Mouse (Mus musculus): ENCODE measurements at regions not wholly inside any gene's neighbourhood (a gene's known extent, or its start where the extent isn't known, plus 50 kb on each side); places are given as distances from the start of the nearest gene placed in this dataset.

DNA sequence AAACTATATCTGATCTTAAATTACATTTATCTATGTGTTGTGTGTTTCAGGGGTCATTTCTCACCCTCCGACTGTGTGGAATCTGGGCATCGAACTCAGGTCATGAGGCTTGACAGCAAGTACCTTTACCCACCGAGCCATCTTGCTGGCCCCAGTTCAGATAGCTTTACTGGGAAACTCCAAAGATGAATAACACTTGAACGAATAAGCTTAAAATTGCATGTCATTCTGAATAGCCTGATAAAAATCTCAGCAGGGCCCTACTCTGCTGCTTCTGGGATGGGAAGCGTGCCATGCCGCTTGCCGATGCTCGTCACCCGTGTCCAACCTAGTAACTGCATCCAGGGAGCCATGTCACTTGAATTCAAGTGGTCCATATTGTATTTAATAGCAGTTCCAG, 57.2 kb upstream of the Nfe2l2 start:
- Histone ChIP-seq H3K4me2 (ENCODE audit: insufficient read depth, low read depth, poor library complexity, severe bottlenecking) (no peak overlapping the region), H3K4me3 (replicated peaks in 1 of 3; ENCODE audit: low read depth in 2 of 3, low read length in 2 of 3, poor library complexity in 1 of 3) (no peak overlapping the region), H3K9ac (ENCODE audit: insufficient read depth, low read depth) (no peak overlapping the region), H3K9me3 (replicated peaks; ENCODE audit: low read length) (no peaks in the 10 kb centered on the region), H3K79me2 (replicated peaks; ENCODE audit: control insufficient read depth, extremely low read depth, insufficient read depth, poor library complexity, severe bottlenecking) (no peaks in the 10 kb centered on the region), H3K4me1 (ENCODE audit: control insufficient read depth in 1 of 2, insufficient read depth in 2 of 2) (peaks cover 14 to 39% of the 10 kb centered on the region in 2 experiments), H3K27me3 (replicated peaks) (no peaks in the 10 kb centered on the region), H3K27ac (ENCODE audit: insufficient read depth, low read depth) (no peak overlapping the region), H3K36me3 (replicated peaks in 1 of 2; ENCODE audit: control insufficient read depth in 1 of 2, insufficient read depth in 1 of 2, low read length in 1 of 2) (no peaks in the 10 kb centered on the region)
- TF ChIP-seq TCF12 (IDR thresholded peaks at IDR 0.05; ENCODE audit: low read depth, low read length), result no peak
- TF ChIP-seq JUN (IDR thresholded peaks at IDR 0.05; ENCODE audit: insufficient read depth, low read depth, low read length), result no peak
- TF ChIP-seq UBTF (IDR thresholded peaks at IDR 0.05; ENCODE audit: low read depth, low read length), result no peak
- no peak for TF ChIP-seq USF2 (conservative IDR thresholded peaks at IDR 0.05; ENCODE audit: low read depth, low read length)
- no peak for TF ChIP-seq ZKSCAN1 (IDR thresholded peaks at IDR 0.05; ENCODE audit: borderline replicate concordance, low read depth, low read length)
- no peak for TF ChIP-seq SMC3 (IDR thresholded peaks at IDR 0.05; ENCODE audit: low read depth, low read length)
- TF ChIP-seq NELFE (IDR thresholded peaks at IDR 0.05; ENCODE audit: low read depth, low read length), result no peak
- no peak for TF ChIP-seq GABPA (IDR thresholded peaks at IDR 0.05; ENCODE audit: insufficient replicate concordance, low read depth, low read length)
- TF ChIP-seq CHD2 (IDR thresholded peaks at IDR 0.05; ENCODE audit: low read length), result no peak
- TF ChIP-seq RCOR1 (conservative IDR thresholded peaks at IDR 0.05; ENCODE audit: low read depth, low read length), result no peak
- TF ChIP-seq HCFC1 (IDR thresholded peaks at IDR 0.05; ENCODE audit: low read depth, low read length), result no peak
- no peak for TF ChIP-seq PAX5 (IDR thresholded peaks at IDR 0.05; ENCODE audit: low read length)
- no peak for TF ChIP-seq E2F4 (IDR thresholded peaks at IDR 0.05; ENCODE audit: insufficient replicate concordance, low read depth, low read length)
- TF ChIP-seq TBP (conservative IDR thresholded peaks at IDR 0.05; ENCODE audit: low read depth, low read length), result no peak
- TF ChIP-seq BHLHE40 (IDR thresholded peaks at IDR 0.05; ENCODE audit: low read depth, low read length), result no peak
- no peak for TF ChIP-seq MXI1 (IDR thresholded peaks at IDR 0.05; ENCODE audit: low read depth, low read length)
- no peak for TF ChIP-seq ZNF384 (IDR thresholded peaks at IDR 0.05; ENCODE audit: low read depth, low read length)
- TF ChIP-seq POLR2A (IDR thresholded peaks at IDR 0.05; ENCODE audit: low read depth, low read length), result no peak
- no peak for TF ChIP-seq CTCF (conservative IDR thresholded peaks at IDR 0.05 in 1 of 2, IDR thresholded peaks at IDR 0.05 in 1 of 2; ENCODE audit: low read depth in 2 of 2, low read length in 2 of 2)
- no peak for TF ChIP-seq KAT2A (IDR thresholded peaks at IDR 0.05; ENCODE audit: insufficient replicate concordance, low read length)
- DNase-seq (ENCODE audit: extremely low read depth), result no peak
- in situ Hi-C loops (cut with MboI; ENCODE audit: low pct_ligation_motif_present, low pct_unique_long_range_greater_than_20kb, low sequenced_read_pairs), result loop anchor here (10.0 kb wide), 1 partner anchor 57 kb away; the partner anchor contains the start of gene Nfe2l2
- dilution Hi-C loops (cut with MboI; ENCODE audit: extremely low pct_ligation_motif_present, extremely low pct_unique_long_range_greater_than_20kb, low sequenced_read_pairs), result no loop called here

DNA sequence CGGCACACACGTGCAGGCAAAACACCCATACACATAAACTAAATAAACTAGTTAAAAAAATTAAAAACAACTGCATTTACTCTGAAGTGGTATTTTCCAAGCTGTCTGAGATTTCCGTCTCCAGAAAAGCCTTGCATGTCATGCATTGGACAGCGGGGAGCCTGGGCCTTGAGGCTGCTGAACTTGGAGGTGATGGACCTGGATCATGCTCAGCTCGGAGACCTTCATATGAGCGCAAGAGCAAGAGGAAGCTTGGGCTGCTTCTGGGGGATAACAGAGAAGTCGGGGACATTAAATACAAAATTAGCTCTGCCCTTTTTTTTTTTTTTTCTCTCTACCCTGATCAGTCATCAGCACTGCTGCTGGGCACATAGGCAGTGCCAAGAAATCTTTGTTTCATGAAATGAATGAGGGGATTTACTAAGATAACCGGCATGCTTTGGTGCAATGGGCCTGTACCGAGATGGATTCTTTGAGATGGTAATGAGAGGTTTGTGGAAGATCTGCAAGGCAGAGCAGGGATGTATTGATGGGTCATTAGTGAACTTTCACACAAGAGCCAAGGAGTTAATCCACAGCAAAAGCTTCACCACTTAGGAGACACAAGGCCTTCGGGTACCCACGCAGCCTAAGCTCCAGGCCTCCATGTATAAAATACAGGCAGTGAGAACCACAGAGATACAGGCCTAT, 54.9 kb upstream of the Nfe2l2 start:
- DNase-seq (ENCODE audit: extremely low read depth), result no peak
- Histone ChIP-seq H3K27me3 (replicated peaks) (no peaks in the 10 kb centered on the region), H3K79me2 (replicated peaks; ENCODE audit: control insufficient read depth, extremely low read depth, insufficient read depth, poor library complexity, severe bottlenecking) (no peaks in the 10 kb centered on the region), H3K36me3 (replicated peaks in 1 of 2; ENCODE audit: control insufficient read depth in 1 of 2, insufficient read depth in 1 of 2, low read length in 1 of 2) (no peaks in the 10 kb centered on the region), H3K4me3 (replicated peaks in 1 of 3; ENCODE audit: low read depth in 2 of 3, low read length in 2 of 3, poor library complexity in 1 of 3) (no peak overlapping the region), H3K4me2 (ENCODE audit: insufficient read depth, low read depth, poor library complexity, severe bottlenecking) (no peak overlapping the region), H3K27ac (ENCODE audit: insufficient read depth, low read depth) (no peak overlapping the region), H3K9ac (ENCODE audit: insufficient read depth, low read depth) (no peak overlapping the region), H3K4me1 (ENCODE audit: control insufficient read depth in 1 of 2, insufficient read depth in 2 of 2) (peaks cover 11 to 27% of the 10 kb centered on the region in 2 experiments), H3K9me3 (replicated peaks; ENCODE audit: low read length) (no peaks in the 10 kb centered on the region)
- dilution Hi-C loops (cut with MboI; ENCODE audit: extremely low pct_ligation_motif_present, extremely low pct_unique_long_range_greater_than_20kb, low sequenced_read_pairs), result no loop called here
- no peak for TF ChIP-seq RAD21 (IDR thresholded peaks at IDR 0.05; ENCODE audit: low read depth, low read length)
- no peak for TF ChIP-seq EP300 (IDR thresholded peaks at IDR 0.05; ENCODE audit: low read length)
- TF ChIP-seq MEF2A (IDR thresholded peaks at IDR 0.05; ENCODE audit: borderline replicate concordance, low read depth, low read length), result no peak
- TF ChIP-seq SMC3 (IDR thresholded peaks at IDR 0.05; ENCODE audit: low read depth, low read length), result no peak
- no peak for TF ChIP-seq NRF1 (IDR thresholded peaks at IDR 0.05; ENCODE audit: low read depth, low read length)
- no peak for TF ChIP-seq MYC (IDR thresholded peaks at IDR 0.05; ENCODE audit: low read depth, low read length)
- TF ChIP-seq PAX5 (IDR thresholded peaks at IDR 0.05; ENCODE audit: low read length), result no peak
- in situ Hi-C loops (cut with MboI; ENCODE audit: low pct_ligation_motif_present, low pct_unique_long_range_greater_than_20kb, low sequenced_read_pairs), result no loop called here
